Mouse (Mus musculus) erythroblast, embryonic 14.5 days (primary cell): Measurements from ENCODE around the gene Palb2. TPM values are rescaled to one million over a fixed set of nuclear protein-coding genes. Genes with fewer than 3 reads are reported as not detected.

ENCODE experiments used
- H3K27me3 ChIP-seq: 2 replicates; pipeline ENCODE4 v1.6.1; 2012; ENCODE audit warnings: inconsistent platforms; ENCODE audit not compliant: control insufficient read depth
- H3K36me3 ChIP-seq: 2 replicates; pipeline ENCODE4 v1.6.1; 2012; ENCODE audit warnings: mild to moderate bottlenecking, inconsistent platforms; ENCODE audit not compliant: control insufficient read depth
- H3K4me1 ChIP-seq: 2 replicates; pipeline ENCODE4 v1.6.1; 2012; ENCODE audit warnings: inconsistent platforms; ENCODE audit not compliant: control insufficient read depth
- H3K4me3 ChIP-seq: replicated peaks from 2 replicates; pipeline ENCODE3; 2012; ENCODE audit warnings: moderate library complexity, mild to moderate bottlenecking, inconsistent platforms
- H3K9me3 ChIP-seq: 2 replicates; pipeline ENCODE4 v1.6.1; 2012; ENCODE audit warnings: low read length, inconsistent platforms, mixed read lengths; ENCODE audit not compliant: control insufficient read depth
- GATA1 ChIP-seq: IDR thresholded peaks from 2 replicates; pipeline ENCODE4 v1.6.1; 2012; ENCODE audit warnings: low read length, inconsistent platforms, mixed read lengths
- TAL1 ChIP-seq: IDR thresholded peaks from 3 replicates; pipeline ENCODE4 v1.6.1; 2012; ENCODE audit warnings: low read length, inconsistent platforms, mixed read lengths
- polyA plus RNA-seq: library from polyadenylated mRNA; stranded (reverse); fragments of >175 nt; gene quantifications from 2 replicates; pipeline ENCODE4 v1.2.3, GENCODE M21; 2012

Palb2 gene
- polyA plus RNA-seq, 1 experiment = 0.21 TPM

DNA sequence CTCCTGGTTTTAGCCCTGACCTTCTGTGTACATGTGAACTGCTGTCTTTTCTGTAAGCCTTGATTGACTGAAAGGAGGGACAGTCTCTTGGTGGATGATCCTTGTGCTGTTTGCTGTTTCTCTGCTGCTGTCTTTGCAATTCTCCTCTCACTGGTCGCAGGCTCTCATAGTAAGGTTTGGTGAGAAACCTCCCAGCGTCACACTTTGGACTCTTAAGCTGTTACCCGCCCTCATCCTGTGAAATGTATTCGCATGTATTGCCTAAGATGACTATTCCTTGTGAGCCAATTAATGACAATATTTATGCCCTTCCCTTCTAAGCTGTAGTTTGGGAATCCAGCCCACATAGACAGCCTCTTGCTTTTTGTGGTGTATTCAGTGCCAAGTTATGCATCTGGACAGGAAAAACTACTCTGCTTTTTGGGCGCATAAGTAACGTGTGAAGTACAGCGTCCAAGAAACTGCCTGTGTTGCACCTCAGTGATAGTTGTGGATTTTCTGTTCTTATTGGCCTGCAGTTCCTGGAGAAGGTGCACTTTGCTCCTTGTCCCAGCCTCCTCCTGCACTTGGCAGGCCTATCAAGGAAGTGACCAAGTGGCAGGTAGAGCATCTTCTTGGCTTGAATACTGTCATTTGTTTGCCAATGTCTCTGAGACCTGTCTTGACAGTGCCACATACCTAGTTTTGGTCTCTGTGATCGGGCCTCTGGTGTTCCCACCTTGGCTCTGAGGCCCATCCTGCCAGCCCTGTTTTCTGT, 52.8 kb downstream of the Palb2 start:
- H3K36me3 ChIP-seq = peaks cover 80% of the 10 kb centered on the region

DNA sequence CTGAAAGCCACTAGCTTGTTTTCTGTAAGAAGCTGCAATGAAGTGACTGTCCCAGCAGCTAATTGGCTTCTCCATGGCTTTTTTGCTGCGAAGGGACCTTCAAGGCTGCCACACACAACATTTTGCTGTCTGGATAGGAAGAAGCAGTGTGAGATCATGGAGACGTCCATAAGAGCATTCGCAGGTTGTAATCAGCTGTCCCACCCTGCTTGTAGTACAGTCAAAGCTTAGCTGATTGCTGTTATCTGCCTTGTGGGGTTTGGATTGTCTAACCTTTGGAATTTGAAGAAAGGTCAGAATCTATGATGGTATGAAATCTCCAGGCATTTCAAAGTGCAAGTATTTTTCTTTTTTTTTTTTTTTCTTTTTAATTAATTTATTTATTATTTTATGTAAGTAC, 58.4 kb downstream of the Palb2 start:
- Histone ChIP-seq H3K4me3 (no peak overlapping the region), H3K27me3 (no peaks in the 10 kb centered on the region), H3K4me1 (peaks cover 9% of the 10 kb centered on the region), H3K9me3 (no peaks in the 10 kb centered on the region), H3K36me3 (peaks cover 86% of the 10 kb centered on the region)
- TF ChIP-seq GATA1 = no peak
- TF ChIP-seq TAL1 = no peak

More for the DNA sequence above, 52.8 kb downstream of the Palb2 start:
- Histone ChIP-seq H3K9me3 (no peaks in the 10 kb centered on the region), H3K27me3 (no peaks in the 10 kb centered on the region), H3K4me1 (no peaks in the 10 kb centered on the region), H3K4me3 (no peak overlapping the region)
- TF ChIP-seq TAL1 (no peak), GATA1 (no peak)

DNA sequence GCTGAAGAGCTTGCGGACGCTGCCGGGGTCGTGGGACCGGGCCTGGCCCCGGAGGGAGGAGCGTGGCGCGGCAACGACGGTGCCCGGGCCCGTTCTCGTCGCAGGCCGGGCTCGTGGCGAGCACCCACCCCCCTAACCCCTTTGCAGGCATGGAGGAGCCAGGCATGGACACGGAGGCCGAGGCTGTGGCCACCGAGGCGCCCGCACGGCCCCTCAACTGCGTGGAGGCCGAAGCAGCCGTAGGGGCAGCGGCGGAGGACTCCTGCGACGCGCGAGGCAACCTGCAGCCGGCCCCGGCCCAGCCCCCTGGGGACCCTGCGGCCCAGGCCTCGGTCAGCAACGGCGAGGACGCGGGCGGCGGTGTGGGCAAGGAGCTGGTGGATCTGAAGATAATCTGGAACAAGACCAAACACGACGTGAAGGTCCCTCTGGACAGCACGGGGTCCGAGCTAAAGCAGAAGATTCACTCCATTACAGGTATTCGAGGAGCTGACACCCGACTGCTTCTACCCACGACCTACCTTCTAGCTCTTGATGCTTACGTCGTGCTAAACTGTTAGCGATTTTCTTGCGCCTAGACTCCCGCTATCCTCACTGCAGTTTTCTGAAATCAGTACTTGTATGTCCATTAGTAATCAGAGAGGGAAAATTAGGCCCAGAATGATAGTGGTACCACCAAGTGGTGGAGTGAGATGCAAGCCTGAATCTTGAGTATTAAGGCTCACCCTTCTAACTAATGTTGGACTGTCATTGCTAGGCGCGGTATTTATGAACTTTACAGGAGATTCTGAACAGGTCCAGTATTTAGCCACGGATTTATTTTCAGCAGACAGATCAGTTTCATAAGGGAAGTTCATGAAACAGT, 65.0 kb downstream of the Palb2 start:
- peak overlapping the region; percentile 94 for H3K4me3 ChIP-seq
- TF ChIP-seq TAL1 (no peak), GATA1 (no peak)
- no peaks in the 10 kb centered on the region for H3K27me3 ChIP-seq
- H3K36me3 ChIP-seq = peaks cover 34% of the 10 kb centered on the region
- H3K9me3 ChIP-seq = no peaks in the 10 kb centered on the region
- H3K4me1 ChIP-seq = peaks cover 37% of the 10 kb centered on the region

DNA sequence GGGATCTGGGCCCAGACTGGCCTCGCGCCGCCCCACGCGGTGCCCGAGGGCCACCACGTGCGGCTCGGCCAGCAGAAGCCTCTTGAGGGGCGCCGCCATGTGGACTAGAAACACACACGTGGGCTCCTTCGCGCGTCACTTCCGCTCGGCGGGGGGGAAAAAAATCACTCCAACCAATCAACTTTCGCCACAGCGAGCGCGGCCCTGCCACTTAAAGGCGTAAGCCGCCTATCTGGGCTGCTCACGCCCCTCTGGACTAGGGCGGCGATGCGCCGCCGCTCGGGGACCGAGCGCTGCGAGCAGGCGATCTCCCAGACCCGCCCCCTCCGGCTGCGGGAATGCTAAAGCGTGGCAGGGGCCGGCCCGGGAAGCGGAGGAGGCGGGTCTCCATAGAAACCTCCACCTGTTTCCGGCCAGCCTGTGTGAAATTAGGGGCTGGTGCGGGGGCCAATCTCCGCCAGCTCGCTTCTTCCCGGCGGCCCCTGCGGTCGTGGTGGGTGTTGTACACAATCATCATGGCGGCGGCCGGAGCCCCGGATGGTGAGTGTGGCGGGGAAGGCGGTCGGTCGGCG, 65.8 kb downstream of the Palb2 start, which contains the start of the genes Ubfd1 and Ears2:
Gene Ubfd1 (plus strand): TSS at position 231 of the 572 bp plus-strand sequence.
Gene Ears2 (minus strand): TSS at position 319 of the 572 bp plus-strand sequence.
- no peaks in the 10 kb centered on the region for H3K27me3 ChIP-seq
- H3K9me3 ChIP-seq = no peaks in the 10 kb centered on the region
- H3K36me3 ChIP-seq = peaks cover 32% of the 10 kb centered on the region
- H3K4me3 ChIP-seq = peak within 1 kb of the TSS; percentile 94
- H3K4me1 ChIP-seq = peaks cover 37% of the 10 kb centered on the region
- no peak for TF ChIP-seq TAL1
- TF ChIP-seq GATA1 = no peak

DNA sequence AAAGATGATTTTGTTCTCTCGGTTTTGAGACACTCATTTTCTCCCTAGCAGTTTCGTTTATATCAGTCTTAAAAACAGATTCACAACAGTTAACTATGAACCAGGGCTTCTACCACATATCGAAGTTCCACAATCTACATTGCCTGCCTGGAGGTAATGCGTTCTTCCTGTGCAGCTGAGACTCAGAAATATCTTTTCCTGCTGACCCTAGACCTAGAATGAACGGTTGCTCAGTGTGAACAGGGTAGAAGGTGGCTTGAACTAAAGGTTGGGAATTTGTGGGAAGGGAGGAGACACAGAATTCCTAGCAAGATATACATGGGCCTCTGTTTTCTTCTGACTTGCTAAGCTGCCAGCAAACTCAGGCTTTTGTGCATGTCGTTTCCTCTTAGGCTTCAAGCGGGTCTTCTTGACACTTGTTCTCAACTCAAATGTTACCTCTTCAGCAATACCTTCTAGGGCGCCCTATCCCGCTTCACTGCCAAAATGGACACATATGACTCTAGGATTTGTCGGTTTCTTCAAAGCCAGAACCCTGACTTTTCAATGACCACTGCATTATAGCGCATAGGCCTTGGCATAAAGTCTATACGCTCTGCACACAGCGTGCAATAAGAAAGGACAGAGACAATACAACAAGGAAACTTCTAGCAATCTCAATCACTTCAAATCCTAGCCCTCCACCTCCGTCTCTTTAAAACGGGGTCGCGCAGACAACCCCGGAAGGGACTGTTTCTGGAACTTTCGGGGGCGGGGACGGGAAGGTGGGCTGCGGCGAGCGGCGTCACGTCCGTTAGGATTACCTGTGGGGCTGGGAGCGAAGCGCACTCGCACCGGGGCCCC, 66.5 kb downstream of the Palb2 start:
- Histone ChIP-seq H3K4me1 (peaks cover 37% of the 10 kb centered on the region), H3K27me3 (no peaks in the 10 kb centered on the region), H3K36me3 (peaks cover 25% of the 10 kb centered on the region), H3K4me3 (peak overlapping the region; percentile 94), H3K9me3 (no peaks in the 10 kb centered on the region)
- TF ChIP-seq TAL1 (no peak), GATA1 (no peak)

DNA sequence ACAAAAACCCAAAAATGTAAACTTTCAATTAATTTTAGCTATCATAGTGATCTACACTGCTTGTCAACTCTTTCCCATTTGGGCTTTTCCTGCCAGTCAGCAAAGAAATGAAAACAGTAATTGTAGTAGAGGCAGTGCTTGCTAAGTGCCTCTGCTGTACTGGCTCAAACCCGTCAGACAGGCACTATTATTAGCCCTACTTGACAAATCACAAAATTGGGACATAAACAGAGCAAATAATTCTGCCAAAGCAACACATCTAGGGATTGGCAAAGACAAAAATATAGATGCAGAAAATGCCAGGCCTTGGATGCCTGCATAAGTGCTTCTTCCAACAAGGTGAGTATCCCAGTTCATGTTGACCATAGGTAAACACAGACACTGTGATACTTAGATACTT, 67.1 kb downstream of the Palb2 start:
- H3K36me3 ChIP-seq = peaks cover 22% of the 10 kb centered on the region
- peak overlapping the region; percentile 94 for H3K4me3 ChIP-seq
- H3K27me3 ChIP-seq = no peaks in the 10 kb centered on the region
- peaks cover 37% of the 10 kb centered on the region for H3K4me1 ChIP-seq
- H3K9me3 ChIP-seq = no peaks in the 10 kb centered on the region
- TF ChIP-seq TAL1 (no peak), GATA1 (no peak)

Other genes starting within 250 kb of the Palb2 start
- gene Cog7, start 151.3 kb downstream of the Palb2 start, polyA plus RNA-seq = 0.47 and 0.48 TPM in 2 replicates
- 2.7 and 2.9 TPM in 2 replicates for gene Gga2, start 111.8 kb downstream of the Palb2 start, polyA plus RNA-seq
- gene Ubfd1, start 65.8 kb downstream of the Palb2 start, polyA plus RNA-seq = 0.71 and 0.78 TPM in 2 replicates
- gene Ears2, start 65.7 kb downstream of the Palb2 start, polyA plus RNA-seq = 0.10 and 0.21 TPM in 2 replicates
- gene Ndufab1, start 31.1 kb downstream of the Palb2 start, polyA plus RNA-seq = 79.8 and 110 TPM in 2 replicates
- 0.54 and 0.77 TPM in 2 replicates for gene Dctn5, start 56 bp upstream of the Palb2 start, polyA plus RNA-seq
- gene Plk1, start 26.5 kb upstream of the Palb2 start, polyA plus RNA-seq = 37.3 and 43.1 TPM in 2 replicates
- gene Ern2, start 53.2 kb upstream of the Palb2 start, polyA plus RNA-seq = not detected in 2 replicates
- not detected in 2 replicates for gene Chp2, start 86.5 kb upstream of the Palb2 start, polyA plus RNA-seq
- gene Prkcb, start 155.8 kb upstream of the Palb2 start, polyA plus RNA-seq = 0.04 TPM in 1 of 2 replicates, not detected in the other